Mouse (Mus musculus) heart, postnatal 0 days (tissue): ENCODE data around the gene Lamb2.

Experiments used
- CTCF ChIP-seq: IDR thresholded peaks from 2 replicates; pipeline ENCODE4 v1.5.1; 2016; ENCODE audit warnings: antibody characterized with exemption, control low read depth, low read depth
- EP300 ChIP-seq: IDR thresholded peaks from 2 replicates; pipeline ENCODE4 v1.6.1; 2016; ENCODE audit warnings: antibody characterized with exemption, low read depth

- TF ChIP-seq CTCF (no peak), EP300 (no peak)
These were observed 40.4 kb upstream of the Lamb2 start for GRCm38 (mm10) chr9:108439176-108439575.
